Mouse (Mus musculus) CD4-positive, CD25-positive, alpha-beta regulatory T cell, adult 4 months (primary cell): ENCODE results near the gene Dnajc3. TPM values are rescaled to one million over a fixed set of nuclear protein-coding genes. Genes with fewer than 3 reads are reported as not detected.
A peak's percentile ranks its signal among the peaks of the same experiment; 100 is the strongest.

Experiments used
- ATAC-seq: one replicate; pipeline ENCODE4 v1.8.0; 2017
- polyA plus RNA-seq, 2 experiments: library from polyadenylated mRNA; unstranded; fragments of 100-300 nt; shearing (Covaris generic); gene quantifications; one replicate each; pipeline ENCODE4 v1.2.1; 2017

The Dnajc3 gene
- polyA plus RNA-seq, 2 experiments from 2014 or later: 32.6 to 35.3 TPM

GRCm38 (mm10) chr14:118983396-118983795, 45.6 kb downstream of the Dnajc3 start:
- no peak for ATAC-seq

DNA sequence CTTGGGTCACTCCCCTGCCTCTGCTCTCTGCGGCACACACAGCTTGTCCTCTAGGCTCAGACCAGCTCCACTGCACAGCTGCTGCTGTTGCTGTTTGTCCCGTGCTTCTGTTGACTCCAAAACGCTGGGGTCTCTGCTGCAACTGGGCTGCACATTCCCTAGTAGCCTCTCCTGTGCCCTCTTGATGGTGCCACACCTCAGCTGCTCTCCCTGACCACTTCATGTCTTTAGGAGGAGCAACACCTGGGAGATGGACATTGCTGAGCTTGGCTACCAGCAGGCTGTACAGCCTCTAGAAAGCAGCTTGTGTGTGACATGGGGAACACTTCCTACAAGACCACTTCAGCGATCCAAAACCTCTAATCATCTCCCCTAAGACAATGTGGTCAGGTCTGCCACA, 46.4 kb downstream of the Dnajc3 start:
- ATAC-seq: no peak

DNA sequence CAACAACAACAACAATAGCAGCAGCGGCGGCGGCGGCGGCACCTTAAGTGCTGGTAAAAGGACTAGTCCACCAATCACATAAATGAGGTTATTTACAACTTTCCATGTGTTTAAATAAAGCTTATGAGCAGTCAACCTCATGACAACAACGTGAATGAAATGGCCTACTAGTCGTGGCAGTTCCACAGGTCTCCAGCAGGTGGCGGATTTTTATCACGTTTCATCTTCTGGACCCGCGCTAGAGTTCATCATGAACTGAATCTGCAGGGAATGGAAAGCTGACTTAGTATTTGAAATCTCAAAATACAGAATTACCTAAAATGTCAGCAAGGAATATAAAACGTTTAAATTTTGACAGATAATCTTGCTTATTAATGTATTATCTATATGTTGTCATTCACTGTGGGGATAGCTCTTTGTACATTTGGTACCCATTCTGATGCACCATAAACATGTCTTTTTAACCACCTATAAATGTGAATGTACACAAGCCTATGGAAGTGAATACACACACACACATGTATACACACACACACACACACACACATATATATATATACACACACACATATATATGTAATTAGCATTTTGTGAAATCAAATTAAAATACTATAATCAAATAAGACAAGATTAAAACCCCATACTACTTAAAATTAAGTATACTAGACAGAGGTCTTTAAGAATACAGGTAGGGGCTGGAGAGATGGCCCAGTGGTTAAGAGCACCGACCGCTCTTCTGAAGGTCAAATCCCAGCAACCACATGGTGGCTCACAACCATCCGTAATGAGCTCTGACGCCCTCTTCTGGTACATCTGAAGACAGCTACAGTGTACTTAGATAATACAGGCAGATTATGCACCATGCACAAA, 49.1 kb downstream of the Dnajc3 start:
- ATAC-seq: peak; percentile 46

- no peak for ATAC-seq
Observed at GRCm38 (mm10) chr14:118987523-118988496, 50.0 kb downstream of the Dnajc3 start.

- no peak for ATAC-seq
Observed at GRCm38 (mm10) chr14:118995226-118995925, 57.6 kb downstream of the Dnajc3 start.

DNA sequence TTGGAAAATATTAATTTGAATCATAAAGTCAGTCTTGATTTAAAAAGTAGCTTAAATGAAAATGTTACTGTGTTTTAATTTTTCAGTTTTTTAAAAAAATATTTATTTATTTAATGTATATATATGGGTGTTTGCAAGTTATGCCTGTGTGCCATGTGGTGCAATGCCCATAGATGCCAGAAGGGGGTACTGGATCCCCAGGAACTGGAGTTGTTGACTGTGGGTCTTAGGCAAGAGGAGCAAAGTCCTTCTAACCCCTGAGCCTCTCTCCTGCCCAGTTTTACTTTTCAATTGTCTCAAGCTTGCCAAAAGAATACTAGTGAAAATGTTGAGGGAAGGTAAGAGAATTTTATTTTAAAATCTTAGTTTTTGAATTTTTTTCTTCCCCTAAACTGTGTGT, 65.5 kb downstream of the Dnajc3 start:
- ATAC-seq: no peak

- ATAC-seq: no peak
Observed at GRCm38 (mm10) chr14:119005834-119006233, 68.1 kb downstream of the Dnajc3 start.

DNA sequence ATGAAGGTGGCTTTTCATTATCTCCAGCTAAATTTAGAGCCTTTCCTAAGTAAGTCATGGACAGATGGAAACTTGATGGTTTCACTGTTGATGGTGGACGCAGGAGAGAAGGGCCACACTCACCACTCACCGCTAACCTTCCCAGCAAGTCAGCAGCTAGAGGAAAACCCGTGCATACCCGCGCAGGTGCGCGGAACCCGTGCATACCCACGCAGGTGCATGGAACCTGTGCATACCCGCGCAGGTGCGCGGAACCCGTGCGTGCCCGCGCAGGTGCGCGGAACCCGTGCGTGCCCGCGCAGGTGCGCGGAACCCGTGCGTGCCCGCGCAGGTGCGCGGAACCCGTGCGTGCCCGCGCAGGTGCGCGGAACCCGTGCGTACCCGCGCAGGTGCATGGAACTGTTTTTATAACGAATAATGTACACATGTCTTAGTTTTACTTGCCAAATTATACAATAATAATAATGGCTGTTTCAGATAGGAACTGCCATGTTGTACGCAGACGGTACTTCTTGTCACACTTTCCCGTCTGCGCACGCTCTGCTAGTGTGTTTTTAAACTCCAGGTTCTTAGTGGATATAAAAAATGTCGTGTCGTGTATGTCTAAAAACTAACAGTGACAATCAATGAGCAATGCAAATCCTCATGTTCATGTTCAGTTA, 68.8 kb downstream of the Dnajc3 start:
- ATAC-seq: no peak

DNA sequence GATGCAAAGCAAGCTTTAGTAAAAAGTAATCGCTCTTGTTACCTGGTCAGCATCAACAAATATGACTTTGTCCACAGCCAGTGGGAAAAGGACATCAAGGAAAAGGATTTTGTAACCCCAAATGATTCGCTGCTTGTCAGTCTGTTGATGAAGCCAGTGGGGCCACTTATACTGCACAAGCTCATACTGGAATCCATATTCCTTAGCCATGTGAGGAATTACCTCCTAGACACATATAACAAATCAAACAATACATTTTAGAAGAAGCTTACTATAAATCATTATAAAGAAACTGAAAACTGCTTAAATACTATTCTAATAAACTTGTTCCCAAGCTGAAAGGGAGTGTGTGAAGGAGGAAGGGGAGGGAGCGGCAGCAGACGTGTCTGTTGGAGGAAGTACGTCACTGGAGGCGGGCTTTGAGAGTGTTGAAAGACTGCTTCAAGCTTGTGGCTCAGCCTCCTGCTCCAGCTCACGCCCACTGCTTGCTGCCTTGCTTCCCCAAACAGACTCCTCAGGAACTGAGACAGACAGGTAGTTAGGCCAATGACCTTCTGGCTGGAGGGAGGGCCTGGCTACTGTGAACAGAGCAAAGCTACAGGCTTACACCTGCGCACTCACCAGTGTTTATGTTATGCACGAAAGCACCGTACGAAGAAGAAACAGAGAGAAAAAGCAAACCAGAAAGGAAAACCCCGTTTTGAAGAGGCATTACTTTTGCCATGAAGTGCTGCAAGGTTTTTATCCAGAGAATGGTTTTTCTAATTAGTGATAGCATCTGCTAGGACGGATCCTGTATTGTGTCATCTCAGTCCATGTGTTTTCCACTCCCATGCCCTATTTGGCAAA, 69.6 kb downstream of the Dnajc3 start:
- ATAC-seq: peak; percentile 98

DNA sequence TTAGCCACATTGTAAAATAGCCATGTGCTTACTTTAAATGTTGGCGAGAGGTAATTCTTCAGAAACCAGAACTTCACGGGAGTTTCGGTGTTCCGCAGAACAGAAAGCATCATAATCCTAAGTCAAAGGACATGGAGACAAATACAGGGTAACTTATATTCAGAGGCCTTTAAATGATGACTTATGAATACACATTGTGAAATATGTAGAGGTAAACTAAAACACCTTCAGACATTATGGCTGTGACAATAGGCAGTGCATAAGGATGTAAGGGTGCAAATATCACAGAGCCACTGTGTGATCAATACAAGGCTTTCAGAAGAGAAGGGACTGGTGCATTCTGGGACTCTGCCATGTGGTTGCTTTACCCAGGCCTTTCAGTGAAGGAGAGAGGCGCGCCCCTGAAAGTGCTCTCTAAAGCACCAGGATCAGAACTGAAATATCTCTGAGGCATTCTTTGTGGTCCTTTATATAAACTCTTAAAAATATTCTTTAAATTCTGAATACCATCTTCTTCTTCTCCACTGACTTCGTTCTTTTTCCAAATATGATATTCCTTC, 70.3 kb downstream of the Dnajc3 start:
- ATAC-seq: peak; percentile 6

DNA sequence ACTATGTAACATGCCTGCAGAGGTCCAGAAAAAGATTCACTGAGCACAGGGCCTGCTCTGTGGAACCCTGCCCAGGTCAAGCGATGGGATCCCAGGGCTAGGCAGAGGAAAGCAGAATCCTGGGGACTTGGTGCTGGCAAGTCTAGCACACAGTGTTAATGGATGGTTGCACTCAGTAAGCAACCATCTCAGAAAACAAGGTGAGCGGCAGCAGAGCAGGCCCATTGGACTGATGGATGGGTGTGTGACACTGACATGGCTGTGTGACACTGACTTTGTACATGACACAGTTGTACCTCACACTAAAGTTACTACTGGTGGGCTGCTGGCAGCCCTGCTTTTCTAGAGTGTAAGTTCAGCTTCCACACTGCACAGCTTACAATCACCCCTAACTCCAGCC, 71.8 kb downstream of the Dnajc3 start:
- no peak for ATAC-seq

GRCm38 (mm10) chr14:119012607-119013431, 75.0 kb downstream of the Dnajc3 start:
- ATAC-seq: peak; percentile 65

- ATAC-seq: no peak
Observed at GRCm38 (mm10) chr14:119013549-119013948, 75.8 kb downstream of the Dnajc3 start.

DNA sequence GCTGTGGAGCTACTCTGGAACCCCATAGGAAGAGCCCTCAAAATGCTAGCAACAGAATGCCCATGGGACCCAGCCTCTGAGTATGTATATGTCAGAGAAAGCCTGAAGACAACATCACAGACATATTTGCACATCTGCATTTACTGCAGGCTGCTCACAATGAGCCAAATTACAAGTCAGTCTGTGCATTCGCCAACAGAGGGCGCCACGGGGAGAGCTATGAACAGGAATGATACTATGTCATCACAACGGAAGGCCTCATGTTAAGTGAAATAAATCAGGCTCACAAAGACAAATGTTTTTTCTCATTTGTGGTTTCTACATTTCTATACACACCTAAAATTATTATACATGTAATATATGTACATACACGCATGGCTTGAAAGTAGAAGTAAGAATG, 88.1 kb downstream of the Dnajc3 start:
- no peak for ATAC-seq

DNA sequence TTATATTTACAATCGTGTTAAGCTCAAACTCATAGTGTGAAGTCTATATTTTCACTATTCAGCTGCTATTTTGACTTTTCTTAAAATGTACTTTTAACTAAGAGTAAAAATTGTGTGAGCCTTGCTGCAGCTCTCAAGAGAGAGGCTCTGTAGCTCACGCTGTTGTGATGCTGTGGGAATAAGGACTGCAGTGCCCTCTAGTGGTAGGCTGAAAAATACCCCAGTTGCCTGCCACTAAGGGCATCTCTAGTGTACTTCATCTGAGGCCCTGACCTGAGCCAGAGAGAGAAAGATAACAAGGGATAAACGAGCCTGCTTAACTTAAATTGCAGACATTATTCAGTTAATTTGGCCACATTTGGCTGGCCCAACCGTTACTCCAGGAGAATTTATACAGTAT, 89.4 kb downstream of the Dnajc3 start:
- ATAC-seq: peak; percentile 97

DNA sequence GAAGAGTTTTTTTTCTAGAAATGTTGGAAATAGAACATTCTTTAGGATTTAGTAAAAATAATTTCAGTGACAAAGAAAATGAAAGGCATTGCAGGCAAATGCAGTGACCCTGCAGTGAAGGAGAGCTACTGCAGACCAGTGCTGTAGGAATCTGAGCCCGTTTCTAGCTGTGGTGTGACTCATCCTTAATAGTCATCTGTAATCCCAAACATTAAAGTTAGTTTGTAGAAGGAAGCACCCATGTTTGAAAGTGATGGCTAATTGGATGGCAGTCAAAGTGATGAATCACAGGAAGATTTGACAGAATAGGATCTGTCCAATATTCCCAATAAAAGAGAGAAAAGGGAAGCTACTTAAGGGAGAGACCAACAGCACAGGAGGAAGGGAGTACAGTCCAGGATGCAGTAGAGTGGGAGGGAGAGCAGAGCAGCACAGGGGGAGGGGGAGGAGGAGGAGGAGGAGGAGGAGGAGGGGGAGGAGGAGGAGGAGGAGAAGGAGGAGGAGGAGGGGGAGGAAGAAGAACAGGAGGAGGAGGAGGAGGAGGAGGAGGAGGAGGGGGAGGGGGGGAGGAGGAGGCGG, 90.0 kb downstream of the Dnajc3 start:
- ATAC-seq: no peak
